Mouse (Mus musculus) embryo, embryonic 11 days (tissue): ENCODE measurements around the gene Cytl1.

ENCODE experiments used
- DNase-seq: peaks from one replicate; pipeline ENCODE4 v3.0.0-alpha.2; 2015

Gene Cytl1

DNA sequence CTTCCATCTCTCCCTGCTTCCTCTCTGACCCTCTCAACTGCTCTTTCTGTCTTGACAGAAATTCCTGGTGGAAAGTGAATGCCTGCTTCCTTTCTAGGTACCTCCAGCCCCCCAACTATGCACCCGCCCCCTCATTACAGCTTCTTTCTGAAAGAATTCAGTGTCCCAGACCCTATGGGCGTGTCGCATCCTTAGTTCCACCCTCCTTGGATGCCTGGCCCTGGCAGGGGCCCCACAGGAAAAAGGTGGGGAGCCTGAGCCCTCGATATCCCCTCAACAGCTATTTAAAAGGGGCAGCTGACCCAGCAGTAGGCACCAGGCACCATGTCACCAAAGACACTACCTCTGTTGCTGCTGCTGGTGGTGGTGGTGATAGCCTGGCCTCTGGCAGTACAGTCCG, at the start of gene Cytl1:
Cytl1 (plus strand) TSS at position 296 of the 400 bp plus-strand sequence.
- DNase-seq, result peak; percentile 13

- DNase-seq, result no peak
Observed at GRCm38 (mm10) chr5:37692759-37693158, 42.6 kb upstream of the Cytl1 start.

GRCm38 (mm10) chr5:37695773-37696172, 39.5 kb upstream of the Cytl1 start:
- DNase-seq, result peak; percentile 8

- no peak for DNase-seq
Observed at GRCm38 (mm10) chr5:37697286-37697685, 38.0 kb upstream of the Cytl1 start.

DNA sequence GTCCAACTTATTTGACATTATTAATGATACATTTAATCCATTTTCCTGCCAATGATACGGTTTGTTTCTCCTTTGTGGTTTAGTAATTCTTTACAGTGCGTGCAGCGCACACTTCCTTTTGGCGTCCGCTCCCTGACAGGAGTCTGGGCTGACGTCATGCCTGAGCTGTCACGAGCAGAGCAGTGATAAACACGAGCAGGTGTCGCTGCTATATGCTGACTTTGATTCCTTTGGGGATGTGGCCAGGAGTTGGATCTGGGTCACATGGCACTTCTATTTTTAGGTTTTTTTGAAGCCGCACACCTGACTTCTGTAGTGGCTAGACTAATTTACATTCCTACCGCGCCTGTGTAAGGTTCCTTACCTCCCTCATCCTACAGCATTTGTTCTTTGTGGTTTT, 35.6 kb upstream of the Cytl1 start:
- DNase-seq, result no peak

DNA sequence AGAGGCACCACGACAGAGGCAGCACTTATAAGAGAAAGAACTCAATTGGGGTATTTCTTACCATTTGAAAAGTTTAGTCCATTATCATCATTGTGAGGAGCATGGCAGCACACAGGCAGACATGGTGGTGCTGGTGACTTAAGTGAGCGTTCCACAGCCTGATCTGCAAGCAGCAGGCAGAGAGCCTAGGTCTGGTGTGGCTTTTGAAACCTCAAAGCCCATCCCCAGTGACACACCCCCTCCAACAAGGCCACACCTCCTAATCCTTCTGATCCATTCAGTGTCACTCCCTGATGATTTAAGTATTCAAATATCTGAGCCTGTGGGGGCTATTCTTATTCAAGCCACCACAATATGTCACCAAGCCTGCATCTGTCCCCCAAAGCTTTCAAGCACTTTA, 30.4 kb upstream of the Cytl1 start:
- no peak for DNase-seq

- no peak for DNase-seq
Observed at GRCm38 (mm10) chr5:37708124-37708523, 27.2 kb upstream of the Cytl1 start.

DNA sequence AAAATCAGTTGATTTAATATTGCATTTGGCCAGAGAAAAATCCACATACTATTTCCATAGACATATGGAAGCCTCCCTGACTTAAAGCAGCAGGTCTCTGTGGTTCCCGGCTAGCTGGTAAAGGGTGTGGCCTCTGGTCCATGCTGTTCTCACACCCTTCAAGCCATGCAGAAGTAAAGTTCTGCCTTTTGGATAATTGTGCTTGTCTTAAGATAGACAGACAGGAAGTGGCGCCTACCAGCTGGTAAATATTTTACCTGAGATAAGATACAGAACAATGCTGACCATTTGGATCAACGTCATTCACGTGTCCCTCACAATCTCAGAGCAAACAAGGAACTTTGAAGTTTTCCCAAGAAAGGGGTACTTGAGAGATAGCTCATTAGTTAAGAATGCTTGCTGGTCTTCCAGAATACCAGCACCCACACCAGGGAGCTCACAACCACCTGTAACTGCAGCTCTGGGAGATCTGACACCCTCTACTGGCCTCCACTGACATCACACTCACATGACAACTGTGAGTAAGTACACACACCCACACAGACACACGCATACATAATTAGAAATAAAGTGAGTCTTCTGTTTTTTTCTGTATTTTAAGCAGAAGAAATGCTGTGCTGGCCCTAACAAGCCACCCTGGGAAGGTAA, 25.9 kb upstream of the Cytl1 start:
- DNase-seq, result no peak

- DNase-seq, result peak; percentile 81
Observed at GRCm38 (mm10) chr5:37716505-37717372, 18.6 kb upstream of the Cytl1 start, which contains the start of gene Stk32b. TSS of gene Stk32b (minus strand) at chr5:37717171.

DNA sequence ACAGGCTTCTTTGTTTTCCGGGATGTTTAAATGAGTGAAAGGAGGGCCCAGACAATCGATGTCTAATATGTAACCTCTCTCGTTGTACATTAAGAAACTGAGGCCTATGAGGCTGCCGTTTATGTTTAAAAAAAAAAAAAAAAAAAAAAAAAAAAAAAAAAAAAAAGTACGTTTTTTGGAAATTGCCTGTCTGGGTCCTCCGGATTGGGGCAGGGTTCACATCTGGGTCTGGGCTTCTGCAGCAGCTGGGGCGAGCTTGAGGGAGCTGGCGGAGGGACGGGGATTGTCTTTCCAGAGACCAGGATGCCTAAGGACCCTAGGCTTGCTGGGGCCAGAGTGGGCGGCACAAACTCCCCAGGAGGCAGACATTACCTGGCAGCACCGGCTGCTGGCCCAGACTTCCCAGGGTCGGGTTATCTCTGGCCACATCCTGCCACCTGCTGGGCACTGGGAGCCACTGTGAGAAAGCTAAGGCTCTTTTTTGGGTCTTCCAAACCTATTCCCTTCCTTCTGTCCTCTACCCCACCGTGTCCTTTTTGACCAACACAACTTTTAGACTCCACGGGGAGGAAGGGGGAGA, 17.8 kb upstream of the Cytl1 start:
- DNase-seq, result peak; percentile 78

DNA sequence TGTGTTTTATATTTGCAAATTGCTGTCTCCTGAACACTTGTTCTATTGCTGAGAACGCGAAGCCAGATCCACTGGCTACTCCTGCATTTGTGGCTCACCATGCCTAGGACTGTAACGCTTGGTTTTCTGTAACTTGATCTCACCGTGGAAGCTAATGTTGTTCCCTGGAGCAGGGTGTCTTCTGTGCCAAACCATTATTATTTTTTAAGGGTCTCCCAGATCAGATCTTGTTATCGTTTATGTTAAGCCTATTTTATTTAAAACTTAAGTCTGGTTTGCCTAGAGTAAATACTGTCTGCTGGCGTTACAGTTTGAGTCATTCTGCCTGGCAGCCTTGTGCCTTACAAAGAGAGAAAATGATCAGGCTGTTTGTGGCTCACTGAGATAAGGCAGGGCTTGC, 14.6 kb upstream of the Cytl1 start:
- peak; percentile 31 for DNase-seq

GRCm38 (mm10) chr5:37725220-37725886, 10.0 kb upstream of the Cytl1 start:
- DNase-seq, result peak; percentile 7

DNA sequence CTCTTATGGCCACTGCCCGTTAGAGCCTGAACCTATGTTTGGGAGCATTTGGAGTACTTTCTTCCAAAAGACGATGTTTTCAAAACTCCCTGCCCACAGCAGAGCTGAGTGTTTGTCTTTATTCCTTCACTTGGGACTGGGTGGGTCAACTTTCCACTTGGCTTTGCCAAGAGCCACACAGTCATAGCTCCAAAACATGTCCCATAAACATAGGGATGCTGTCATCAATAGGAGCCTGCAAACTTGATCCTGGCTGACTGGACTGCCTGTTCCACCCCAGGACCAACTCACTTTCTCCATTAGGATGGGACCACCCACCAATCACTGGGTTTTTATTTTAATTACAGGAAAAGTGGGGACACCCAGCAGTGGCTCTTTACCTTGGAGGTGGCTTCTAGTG, 4.5 kb upstream of the Cytl1 start:
- no peak for DNase-seq

- DNase-seq, result peak; percentile 15
Observed at GRCm38 (mm10) chr5:37736213-37736612, 894 bp downstream of the Cytl1 start.

DNA sequence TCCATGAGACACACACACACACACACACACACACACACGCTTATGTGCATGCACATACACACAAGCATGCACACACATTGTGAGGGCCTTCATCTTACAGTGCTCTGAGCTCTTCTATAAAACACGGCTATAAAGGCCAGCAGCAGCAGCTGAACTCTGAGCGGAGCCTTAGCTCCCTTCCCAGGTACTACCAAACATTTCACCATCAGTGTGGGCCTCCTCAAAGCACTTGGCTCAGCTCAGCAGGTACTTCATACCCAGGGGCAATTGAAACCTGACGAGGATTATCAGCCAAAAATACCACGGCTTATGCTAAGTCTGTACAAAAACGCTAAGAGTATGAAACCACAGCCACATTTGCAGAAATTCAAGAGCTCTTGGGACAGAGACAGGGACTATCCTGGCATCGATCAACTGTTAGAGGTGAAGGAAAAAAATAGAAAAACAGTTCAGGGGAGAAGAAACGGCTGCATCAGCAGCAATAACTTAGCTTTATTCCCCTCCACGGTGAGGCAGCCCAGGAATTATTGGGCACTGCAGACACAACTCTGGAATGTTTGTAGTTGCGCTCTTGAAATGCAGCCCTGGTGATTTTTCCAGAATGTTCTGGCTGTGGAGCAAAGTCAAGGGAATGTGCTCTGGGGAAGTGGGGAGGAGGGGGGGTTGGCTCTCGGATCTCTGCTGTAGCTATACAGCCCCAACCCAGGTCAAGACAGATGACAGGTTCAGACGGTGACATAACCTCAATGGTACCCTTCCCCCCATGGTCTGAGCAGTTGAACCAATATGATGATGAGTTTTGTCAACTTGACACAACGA, 8.8 kb downstream of the Cytl1 start:
- DNase-seq, result no peak

- peak; percentile 78 for DNase-seq
Observed at GRCm38 (mm10) chr5:37752027-37752967, 17.0 kb downstream of the Cytl1 start.

- DNase-seq, result no peak
Observed at GRCm38 (mm10) chr5:37753366-37753765, 18.0 kb downstream of the Cytl1 start.

DNA sequence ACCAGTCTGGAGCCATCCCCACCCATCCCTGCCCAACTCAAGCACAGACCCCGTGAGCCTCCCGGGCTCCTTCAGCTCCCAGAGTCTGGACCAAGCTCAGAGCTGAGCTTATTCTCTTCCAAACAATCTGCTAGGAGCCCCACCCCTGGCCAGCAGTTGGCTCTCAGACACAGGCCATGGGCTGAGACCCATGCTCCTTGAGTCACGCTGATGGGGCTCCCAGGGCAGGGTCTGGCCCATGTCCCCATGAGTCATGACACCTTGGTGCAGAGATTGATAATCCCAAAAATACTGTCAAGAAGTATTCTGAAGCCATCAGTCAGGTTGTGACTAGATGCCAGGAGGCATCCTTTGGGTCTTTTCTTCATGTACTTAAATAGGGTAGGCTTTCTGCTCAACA, 26.7 kb downstream of the Cytl1 start:
- no peak for DNase-seq

GRCm38 (mm10) chr5:37765851-37766250, 30.5 kb downstream of the Cytl1 start:
- DNase-seq, result peak; percentile 30

GRCm38 (mm10) chr5:37767231-37767630, 31.9 kb downstream of the Cytl1 start:
- no peak for DNase-seq

GRCm38 (mm10) chr5:37769031-37769430, 33.7 kb downstream of the Cytl1 start:
- DNase-seq, result no peak
